Mouse (Mus musculus): Measurements from ENCODE around the gene Slc27a1. TPM values are rescaled to one million over a fixed set of nuclear protein-coding genes. Genes with fewer than 3 reads are reported as not detected.

The Slc27a1 gene
- total RNA-seq, 2 experiments from 2014 or later = 78.7 to 93.8 TPM

- DNase-seq (ENCODE audit: low spot score) = no peak
These were observed 14.7 kb upstream of the Slc27a1 start for GRCm38 (mm10) chr8:71554001-71554400.

- no peak for DNase-seq (ENCODE audit: low spot score)
These were observed 14.0 kb upstream of the Slc27a1 start for GRCm38 (mm10) chr8:71554644-71555043.

- DNase-seq (ENCODE audit: low spot score) = no peak
These were observed 10.4 kb upstream of the Slc27a1 start, which contains the start of gene Tmem221 for GRCm38 (mm10) chr8:71558071-71558957. Gene Tmem221 (minus strand): TSS chr8:71558871.

- DNase-seq (ENCODE audit: low spot score) = peak; percentile 59
These were observed 9.6 kb upstream of the Slc27a1 start for GRCm38 (mm10) chr8:71558958-71559690.

- DNase-seq (ENCODE audit: low spot score) = no peak
These were observed 8.6 kb upstream of the Slc27a1 start for GRCm38 (mm10) chr8:71560071-71560470.

GRCm38 (mm10) chr8:71560765-71561164 is 7.9 kb upstream of the Slc27a1 start:
- no peak for DNase-seq (ENCODE audit: low spot score)

GRCm38 (mm10) chr8:71561401-71561800 is 7.3 kb upstream of the Slc27a1 start:
- peak; percentile 59 for DNase-seq (ENCODE audit: low spot score)

GRCm38 (mm10) chr8:71562751-71563150 is 5.9 kb upstream of the Slc27a1 start:
- DNase-seq (ENCODE audit: low spot score) = peak; percentile 84

- no peak for DNase-seq (ENCODE audit: low spot score)
These were observed 4.7 kb upstream of the Slc27a1 start for GRCm38 (mm10) chr8:71563992-71564391.

- no peak for DNase-seq (ENCODE audit: low spot score)
These were observed 2.2 kb upstream of the Slc27a1 start, which contains the start of gene Nxnl1 for GRCm38 (mm10) chr8:71566501-71566900. Gene Nxnl1 (minus strand): TSS chr8:71566601.

- DNase-seq (ENCODE audit: low spot score) = no peak
These were observed 1.1 kb upstream of the Slc27a1 start for GRCm38 (mm10) chr8:71567587-71567986.

- peak; percentile 22 for DNase-seq (ENCODE audit: low spot score)
These were observed 259 bp downstream of the Slc27a1 start for GRCm38 (mm10) chr8:71568941-71569340.

- peak; percentile 90 for DNase-seq (ENCODE audit: low spot score)
These were observed 946 bp downstream of the Slc27a1 start for GRCm38 (mm10) chr8:71569366-71570290.

GRCm38 (mm10) chr8:71570291-71570954 is 1.7 kb downstream of the Slc27a1 start:
- DNase-seq (ENCODE audit: low spot score) = peak; percentile 89

GRCm38 (mm10) chr8:71572077-71572476 is 3.4 kb downstream of the Slc27a1 start:
- no peak for DNase-seq (ENCODE audit: low spot score)

GRCm38 (mm10) chr8:71572847-71573633 is 4.4 kb downstream of the Slc27a1 start:
- no peak for DNase-seq (ENCODE audit: low spot score)

GRCm38 (mm10) chr8:71574426-71574825 is 5.7 kb downstream of the Slc27a1 start:
- no peak for DNase-seq (ENCODE audit: low spot score)

GRCm38 (mm10) chr8:71575020-71575419 is 6.3 kb downstream of the Slc27a1 start:
- no peak for DNase-seq (ENCODE audit: low spot score)

GRCm38 (mm10) chr8:71577856-71578387 is 9.2 kb downstream of the Slc27a1 start:
- DNase-seq (ENCODE audit: low spot score) = no peak

- DNase-seq (ENCODE audit: low spot score) = no peak
These were observed 10.3 kb downstream of the Slc27a1 start for GRCm38 (mm10) chr8:71579009-71579408.
